Mouse (Mus musculus) forebrain, embryonic 14.5 days (tissue): ENCODE measurements around the gene Ap1ar. TPM values are rescaled to one million over a fixed set of nuclear protein-coding genes. Genes with fewer than 3 reads are reported as not detected.

Source experiments
- ATAC-seq: fragments of 200-750 bp; cut with Nextera tagmentation; 2 replicates; pipeline ENCODE4 v1.8.0; 2017; ENCODE audit warnings: mild to moderate bottlenecking, moderate library complexity
- DNase-seq: peaks from one replicate; pipeline ENCODE4 v3.0.0-alpha.2; 2015; ENCODE audit warnings: low spot score
- H3K27ac ChIP-seq: fragments of 300-500 bp; sonication (generic); 2 replicates; pipeline ENCODE4 v1.5.1; 2014; ENCODE audit warnings: low read depth, mild to moderate bottlenecking, control low read depth, low read length, moderate library complexity
- H3K27me3 ChIP-seq: fragments of 300-500 bp; sonication (generic); replicated peaks from 2 replicates; pipeline ENCODE4 v1.6.1; 2014; ENCODE audit warnings: low read length, control low read depth, mixed read lengths; ENCODE audit not compliant: control insufficient read depth, insufficient read depth
- H3K36me3 ChIP-seq: fragments of 300-500 bp; sonication (generic); 2 replicates; pipeline ENCODE4 v1.6.1; 2014; ENCODE audit warnings: low read length, control low read depth; ENCODE audit not compliant: control insufficient read depth, insufficient read depth
- H3K4me1 ChIP-seq: fragments of 300-500 bp; sonication (generic); 2 replicates; pipeline ENCODE4 v1.6.1; 2014; ENCODE audit warnings: antibody characterized with exemption, low read length, control low read depth; ENCODE audit not compliant: control insufficient read depth, insufficient read depth
- H3K4me2 ChIP-seq: fragments of 300-500 bp; sonication (generic); 2 replicates; pipeline ENCODE4 v1.6.1; 2014; ENCODE audit warnings: mild to moderate bottlenecking, control low read depth, low read length
- H3K4me3 ChIP-seq: fragments of 300-500 bp; sonication (generic); 2 replicates; pipeline ENCODE4 v1.5.1; 2014; ENCODE audit warnings: low read depth, low read length, control low read depth
- H3K9ac ChIP-seq: fragments of 300-500 bp; sonication (generic); 2 replicates; pipeline ENCODE4 v1.6.1; 2014; ENCODE audit warnings: mild to moderate bottlenecking, low read length, control low read depth, moderate library complexity
- H3K9me3 ChIP-seq: fragments of 300-500 bp; sonication (generic); replicated peaks from 2 replicates; pipeline ENCODE4 v1.6.1; 2016; ENCODE audit warnings: low read length, control low read depth, mixed read lengths; ENCODE audit not compliant: control insufficient read depth
- WGBS: fragments of 180-500 bp; shearing (Covaris S2); extraction: QIAGEN DNeasy Blood & Tissue Kit; methylation state at CpG from one replicate; pipeline ENCODE4 v1.1.7; 2014; 5-methylcytosine and 5-hydroxymethylcytosine counted together
- polyA plus RNA-seq: library from polyadenylated mRNA; unstranded; fragments of >200 nt; fragmentation: Nextera tagmentation; extraction: Ambion mirVana; gene quantifications from 2 replicates; pipeline ENCODE4 v1.2.1, GENCODE M21; 2014

Gene Ap1ar
- polyA plus RNA-seq, 1 experiment from 2014 or later: 42.8 TPM

DNA sequence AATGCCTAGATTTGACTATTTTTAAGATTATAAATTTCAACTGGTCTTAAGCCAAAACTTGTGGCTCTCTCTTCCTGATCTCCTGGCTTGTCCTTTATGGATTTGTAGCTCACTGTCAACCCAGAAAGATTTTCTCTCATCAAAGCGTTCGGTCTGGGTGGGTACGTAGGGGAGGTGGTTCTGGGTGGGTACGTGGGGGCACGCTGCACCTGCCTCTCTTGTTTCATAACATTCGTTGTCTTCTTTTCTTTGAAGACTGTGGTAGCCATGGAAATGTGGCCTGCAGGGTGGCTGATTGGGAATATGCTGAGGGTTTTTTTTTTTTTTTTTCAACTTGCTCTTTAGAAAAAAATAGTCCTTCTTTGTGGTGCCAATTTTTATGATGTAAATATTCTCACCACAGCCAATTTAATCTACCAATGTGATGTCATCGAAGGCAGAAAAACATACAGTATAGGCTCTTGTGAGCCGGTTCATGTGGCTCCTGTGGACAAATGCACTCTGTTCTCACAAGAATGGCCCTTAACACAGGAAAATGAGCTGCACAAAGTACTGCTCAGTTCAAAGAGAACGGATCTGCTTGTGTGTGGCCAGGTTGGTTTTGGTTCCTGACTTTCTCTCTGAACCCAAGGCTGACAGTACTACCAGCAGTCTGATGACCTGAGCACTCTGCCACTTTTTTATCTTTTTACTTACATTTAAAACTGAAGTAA is 30.9 kb upstream of the Ap1ar start:
- 28% methylated on average over 9 of the region's 9 CpGs for WGBS
- no peak overlapping the region for H3K4me3 ChIP-seq
- H3K4me1 ChIP-seq: peaks cover 11% of the 10 kb centered on the region
- ATAC-seq: peak; percentile 79
- no peak overlapping the region for H3K27ac ChIP-seq
- H3K9me3 ChIP-seq: no peaks in the 10 kb centered on the region
- H3K36me3 ChIP-seq: no peaks in the 10 kb centered on the region
- no peaks in the 10 kb centered on the region for H3K27me3 ChIP-seq
- H3K9ac ChIP-seq: no peak overlapping the region
- no peak overlapping the region for H3K4me2 ChIP-seq
- DNase-seq: peak; percentile 42

DNA sequence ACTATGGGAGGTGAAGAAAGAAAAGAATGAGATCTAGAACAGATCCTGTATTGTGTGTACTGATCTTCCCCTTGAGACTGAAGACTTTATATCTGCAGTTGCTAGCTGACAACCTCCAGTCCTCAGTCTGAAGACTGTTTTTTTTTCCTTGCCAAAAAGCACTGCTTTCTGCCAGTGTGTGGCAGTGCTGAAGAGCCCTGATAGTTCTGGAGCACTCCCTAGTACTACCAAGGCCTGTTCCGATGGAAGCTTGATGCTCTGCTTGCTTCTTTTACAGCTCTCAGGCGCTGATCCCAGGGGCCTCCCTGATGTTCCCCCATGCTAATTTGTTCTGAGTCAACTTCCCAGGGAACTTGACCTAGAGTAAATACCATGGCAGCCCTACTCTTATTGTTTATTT is 26.9 kb upstream of the Ap1ar start:
- H3K9me3 ChIP-seq: no peaks in the 10 kb centered on the region
- H3K4me2 ChIP-seq: no peak overlapping the region
- H3K36me3 ChIP-seq: no peaks in the 10 kb centered on the region
- WGBS: 53% methylated on average over 2 of the region's 2 CpGs
- DNase-seq (peak; percentile 11), ATAC-seq (no peak)
- no peak overlapping the region for H3K27ac ChIP-seq
- H3K4me3 ChIP-seq: no peak overlapping the region
- H3K27me3 ChIP-seq: no peaks in the 10 kb centered on the region
- H3K4me1 ChIP-seq: peaks cover 10% of the 10 kb centered on the region
- no peak overlapping the region for H3K9ac ChIP-seq

DNA sequence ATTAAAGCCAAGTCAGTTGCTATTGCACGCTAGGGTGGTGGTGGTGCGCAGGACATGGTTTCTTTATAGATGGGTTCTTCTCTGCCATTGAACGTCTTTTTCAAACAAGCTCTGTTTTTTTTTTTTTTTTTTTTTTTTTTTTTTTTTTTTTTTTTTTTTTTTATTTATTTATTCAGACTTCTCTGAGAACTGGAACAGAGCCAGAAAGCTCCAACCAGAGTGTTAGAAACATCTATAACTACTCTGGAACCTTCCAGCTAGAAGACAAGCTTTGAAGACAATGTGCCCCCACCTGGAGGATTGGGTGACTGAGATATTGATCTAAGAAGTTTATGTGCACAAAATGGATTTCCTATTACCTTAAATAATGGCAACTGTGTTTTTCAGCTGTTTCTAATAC is 26.2 kb upstream of the Ap1ar start:
- ATAC-seq: no peak
- no peak overlapping the region for H3K9ac ChIP-seq
- no peak overlapping the region for H3K4me2 ChIP-seq
- no peaks in the 10 kb centered on the region for H3K36me3 ChIP-seq
- H3K27me3 ChIP-seq: no peaks in the 10 kb centered on the region
- peaks cover 5% of the 10 kb centered on the region for H3K4me1 ChIP-seq
- no peaks in the 10 kb centered on the region for H3K9me3 ChIP-seq
- WGBS: 66% methylated on average over 3 of the region's 3 CpGs
- DNase-seq: peak; percentile 31
- no peak overlapping the region for H3K4me3 ChIP-seq
- H3K27ac ChIP-seq: no peak overlapping the region

DNA sequence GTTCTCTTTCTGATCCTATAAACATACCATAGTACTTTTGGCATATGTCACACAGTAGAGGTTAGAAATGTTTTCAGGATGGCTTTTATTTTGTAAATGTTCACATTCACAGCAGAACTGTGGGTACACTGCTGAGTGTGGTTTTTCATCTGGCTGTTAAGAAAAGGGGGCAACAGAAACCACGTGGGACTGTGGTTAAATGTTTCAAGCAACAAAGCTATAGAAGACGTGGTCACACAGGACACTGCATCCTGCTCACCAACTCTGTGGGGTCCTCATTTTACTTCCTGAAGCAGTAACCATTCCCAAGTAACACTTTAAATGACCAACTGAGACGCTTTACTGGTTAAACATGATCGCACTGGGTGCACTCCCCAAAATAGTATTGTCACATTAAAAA is 25.2 kb upstream of the Ap1ar start:
- DNase-seq (no peak), ATAC-seq (no peak)
- WGBS: 79% methylated on average over 4 of the region's 4 CpGs
- H3K4me3 ChIP-seq: no peak overlapping the region
- peaks cover 2% of the 10 kb centered on the region; the same call in 1 of the 2 replicates for H3K4me1 ChIP-seq
- no peak overlapping the region for H3K9ac ChIP-seq
- no peaks in the 10 kb centered on the region for H3K36me3 ChIP-seq
- H3K9me3 ChIP-seq: no peaks in the 10 kb centered on the region
- H3K27ac ChIP-seq: no peak overlapping the region
- H3K4me2 ChIP-seq: no peak overlapping the region
- no peaks in the 10 kb centered on the region for H3K27me3 ChIP-seq

DNA sequence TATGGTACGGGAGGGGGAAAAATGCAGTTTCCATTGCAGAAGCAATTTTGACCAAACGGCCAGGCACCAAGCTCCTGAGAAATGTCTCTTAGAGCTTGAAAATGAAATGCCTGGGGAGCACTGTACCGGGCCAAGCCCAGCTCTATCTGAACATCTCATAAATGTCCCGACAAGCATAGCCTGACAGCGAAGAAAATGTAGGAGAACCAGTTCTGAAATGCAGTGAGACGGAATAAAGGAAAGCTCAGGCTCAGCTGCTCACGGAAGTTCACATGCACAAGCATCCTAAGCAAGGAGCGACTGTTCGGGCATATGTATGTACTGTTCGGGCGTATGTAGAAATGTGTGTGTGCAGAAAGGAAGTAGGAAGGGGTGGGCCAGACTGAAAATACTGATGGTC is 24.0 kb upstream of the Ap1ar start:
- Histone ChIP-seq H3K27ac (no peak overlapping the region), H3K4me1 (no peaks in the 10 kb centered on the region), H3K9me3 (no peaks in the 10 kb centered on the region), H3K27me3 (no peaks in the 10 kb centered on the region), H3K4me3 (no peak overlapping the region), H3K36me3 (no peaks in the 10 kb centered on the region), H3K4me2 (no peak overlapping the region), H3K9ac (no peak overlapping the region)
- WGBS: 92% methylated on average over 11 of the region's 11 CpGs
- ATAC-seq (no peak), DNase-seq (no peak)

DNA sequence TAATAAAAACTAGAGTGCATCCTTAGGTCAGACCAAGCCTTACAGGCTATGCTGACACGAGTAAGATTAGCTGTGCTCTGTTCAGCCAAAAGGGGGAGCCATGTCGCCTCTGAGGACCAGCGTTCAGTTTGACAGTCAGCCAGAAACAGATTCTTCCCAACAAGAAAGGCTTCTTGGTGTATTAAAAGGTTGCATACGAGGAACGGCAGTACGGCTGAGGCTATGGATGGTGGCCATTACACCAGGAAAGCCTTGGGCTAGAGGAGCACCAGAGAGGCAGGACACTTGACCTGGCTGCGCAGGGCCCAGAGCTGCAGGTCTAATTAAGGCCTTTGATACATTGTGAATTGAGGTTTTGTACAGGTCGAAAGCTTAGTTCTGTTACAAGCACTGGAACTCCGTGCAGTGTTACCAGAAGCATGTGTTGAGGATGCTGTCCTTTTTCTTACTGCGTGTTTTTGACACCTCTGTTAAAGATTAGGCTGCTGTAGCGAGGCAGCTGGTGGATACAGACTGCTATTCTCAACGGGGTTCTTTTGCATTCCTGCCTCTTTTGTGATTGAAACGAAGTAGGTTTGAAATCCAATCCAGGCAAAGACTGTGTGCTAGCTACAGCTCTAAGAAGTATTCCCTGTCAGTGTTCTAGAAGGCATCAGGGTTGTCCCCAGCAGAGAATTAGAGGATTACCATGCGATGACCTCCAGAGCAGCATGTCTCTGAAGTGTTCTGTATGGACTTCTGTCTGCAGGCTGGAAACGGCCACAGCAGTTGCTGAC is 16.3 kb upstream of the Ap1ar start:
- Histone ChIP-seq H3K27me3 (no peaks in the 10 kb centered on the region), H3K9ac (no peak overlapping the region), H3K27ac (peak overlapping the region; percentile 59), H3K9me3 (no peaks in the 10 kb centered on the region), H3K4me3 (no peak overlapping the region), H3K36me3 (no peaks in the 10 kb centered on the region), H3K4me1 (peaks cover 6% of the 10 kb centered on the region), H3K4me2 (peak overlapping the region; percentile 38)
- peak; percentile 93 for DNase-seq
- 7% methylated on average over 15 of the region's 15 CpGs for WGBS
- peak; percentile 85 for ATAC-seq

DNA sequence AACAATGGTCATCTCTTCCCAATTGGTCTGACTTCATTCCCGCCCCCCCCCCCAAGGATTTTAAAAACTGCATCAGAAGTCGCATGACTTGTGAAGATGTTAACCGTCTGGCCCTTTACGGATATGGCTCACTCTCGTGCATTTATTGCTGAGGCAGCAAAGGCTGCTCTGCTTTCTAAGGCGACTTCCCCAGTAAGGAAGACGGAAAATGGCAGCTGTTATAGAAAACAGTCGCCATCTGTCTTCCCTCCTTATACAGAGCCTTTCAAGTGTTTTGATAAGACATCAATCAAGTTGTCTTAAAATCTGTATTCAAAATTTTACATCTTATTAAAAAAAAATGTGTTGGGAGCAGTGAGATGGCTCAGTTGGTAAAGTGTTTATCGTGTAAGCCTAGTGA is 15.4 kb upstream of the Ap1ar start:
- peaks cover 6% of the 10 kb centered on the region for H3K4me1 ChIP-seq
- no peak overlapping the region for H3K4me3 ChIP-seq
- DNase-seq (peak; percentile 80), ATAC-seq (peak; percentile 74; the same call in 1 of the 2 replicates)
- no peak overlapping the region for H3K4me2 ChIP-seq
- no peak overlapping the region for H3K9ac ChIP-seq
- 70% methylated on average over 9 of the region's 9 CpGs for WGBS
- H3K27ac ChIP-seq: peak overlapping the region; percentile 36; the same call in 1 of the 2 replicates
- no peaks in the 10 kb centered on the region for H3K9me3 ChIP-seq
- H3K36me3 ChIP-seq: no peaks in the 10 kb centered on the region
- no peaks in the 10 kb centered on the region for H3K27me3 ChIP-seq

DNA sequence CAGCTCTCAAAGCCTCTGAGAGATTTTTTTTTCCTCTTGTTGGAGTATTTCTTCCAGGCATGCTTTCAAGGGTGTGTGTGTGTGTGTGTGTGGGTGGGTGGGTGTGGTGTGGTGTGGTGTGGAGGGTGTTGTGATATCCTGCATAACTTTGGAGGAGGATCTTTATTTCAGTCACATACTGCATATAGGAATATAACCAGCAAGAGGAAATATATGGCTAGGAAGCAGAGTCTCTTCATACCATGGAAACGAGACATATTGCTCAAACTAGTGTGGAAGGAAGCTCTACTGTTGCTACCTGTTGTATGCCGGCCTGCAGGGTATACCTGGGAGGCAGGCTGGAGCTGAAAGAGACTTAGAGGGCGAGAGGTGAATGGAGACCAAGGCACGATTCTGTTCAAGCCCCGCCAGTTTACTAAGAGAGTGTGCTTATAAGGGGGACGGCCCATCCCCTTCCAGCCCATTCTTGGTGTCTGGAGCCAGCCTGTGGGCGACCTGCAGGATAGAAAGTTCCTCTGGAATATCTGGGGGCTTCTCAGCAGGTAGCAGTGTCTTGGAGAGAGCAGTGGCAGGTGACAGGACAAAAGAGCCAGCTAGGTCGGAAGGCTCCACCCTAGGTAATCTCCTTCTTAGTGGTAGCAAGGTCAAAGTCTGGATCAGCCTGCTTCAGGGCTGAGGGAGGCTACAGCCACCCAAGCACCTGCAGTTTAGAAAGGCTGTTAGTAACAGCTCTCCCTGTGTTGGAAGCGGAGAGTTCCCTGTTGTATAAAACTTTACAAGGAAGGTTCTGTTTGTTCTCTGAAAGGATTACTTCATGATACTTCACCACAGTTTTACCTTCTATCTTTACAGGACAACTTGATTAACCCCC is 13.7 kb upstream of the Ap1ar start:
- WGBS: 46% methylated on average over 9 of the region's 9 CpGs
- ATAC-seq (no peak), DNase-seq (no peak)
- Histone ChIP-seq H3K9me3 (no peaks in the 10 kb centered on the region), H3K4me3 (no peak overlapping the region), H3K27me3 (no peaks in the 10 kb centered on the region), H3K27ac (no peak overlapping the region), H3K4me2 (no peak overlapping the region), H3K9ac (no peak overlapping the region), H3K36me3 (no peaks in the 10 kb centered on the region), H3K4me1 (peaks cover 6% of the 10 kb centered on the region)
